Mouse (Mus musculus) CH12.LX (cell line): ENCODE results near the gene Ankrd35.

ENCODE experiments used
- CHD2 ChIP-seq: IDR thresholded peaks from 2 replicates; pipeline ENCODE4 v1.6.1; 2011; ENCODE audit warnings: low read length, improper control_type of control experiment
- GABPA ChIP-seq: IDR thresholded peaks from 2 replicates; pipeline ENCODE4 v1.6.1; 2012; ENCODE audit warnings: low read depth, low read length, improper control_type of control experiment, inconsistent platforms; ENCODE audit not compliant: insufficient replicate concordance
- ZC3H11A ChIP-seq: IDR thresholded peaks from 2 replicates; pipeline ENCODE4 v1.6.1; 2012; ENCODE audit warnings: low read depth, mild to moderate bottlenecking, inconsistent platforms, low read length, improper control_type of control experiment

GRCm38 (mm10) chr3:96678456-96678855 is 8.5 kb downstream of the Ankrd35 start:
- no peak for TF ChIP-seq ZC3H11A
- TF ChIP-seq GABPA: no peak
- no peak for TF ChIP-seq CHD2
